Mouse (Mus musculus) stomach, embryonic 15.5 days (tissue): ENCODE data around the gene Arf1. TPM values are rescaled to one million over a fixed set of nuclear protein-coding genes. Genes with fewer than 3 reads are reported as not detected.
A peak's percentile ranks its signal among the peaks of the same experiment; 100 is the strongest.

Source experiments
- ATAC-seq: fragments of 200-750 bp; cut with Nextera tagmentation; 2 replicates; pipeline ENCODE4 v1.8.0; 2017; ENCODE audit warnings: low read depth, moderate number of reproducible peaks, moderate TSS enrichment; ENCODE audit not compliant: insufficient read depth, low FRiP score
- H3K27ac ChIP-seq: fragments of 300-500 bp; sonication (generic); 2 replicates; pipeline ENCODE4 v1.5.1; 2015; ENCODE audit warnings: mild to moderate bottlenecking, inconsistent platforms
- H3K27me3 ChIP-seq: fragments of 300-500 bp; sonication (generic); replicated peaks from 2 replicates; pipeline ENCODE4 v1.6.1; 2015; ENCODE audit warnings: inconsistent platforms
- H3K36me3 ChIP-seq: fragments of 300-500 bp; sonication (generic); 2 replicates; pipeline ENCODE4 v1.6.1; 2015; ENCODE audit warnings: inconsistent platforms
- H3K4me1 ChIP-seq: fragments of 300-500 bp; sonication (generic); 2 replicates; pipeline ENCODE4 v1.6.1; 2015; ENCODE audit warnings: inconsistent platforms
- H3K4me2 ChIP-seq: fragments of 300-500 bp; sonication (generic); 2 replicates; pipeline ENCODE4 v1.6.1; 2015; ENCODE audit warnings: mild to moderate bottlenecking, inconsistent platforms
- H3K4me3 ChIP-seq: fragments of 300-500 bp; sonication (generic); replicated peaks from 2 replicates; pipeline ENCODE4 v1.5.1; 2015; ENCODE audit warnings: inconsistent platforms
- H3K9ac ChIP-seq: fragments of 300-500 bp; sonication (generic); 2 replicates; pipeline ENCODE4 v1.6.1; 2015; ENCODE audit warnings: inconsistent platforms
- H3K9me3 ChIP-seq: fragments of 300-500 bp; sonication (generic); 2 replicates; pipeline ENCODE4 v1.6.1; 2016; ENCODE audit warnings: inconsistent platforms
- WGBS: fragments of 180-500 bp; shearing (Covaris S2); methylation state at CpG from one replicate; pipeline ENCODE4 v1.1.7; 2015; 5-methylcytosine and 5-hydroxymethylcytosine counted together
- polyA plus RNA-seq: library from polyadenylated mRNA; unstranded; fragments of >200 nt; fragmentation: Nextera tagmentation; extraction: Ambion mirVana; gene quantifications from 2 replicates; pipeline ENCODE4 v1.2.1, GENCODE M21; 2015

Gene Arf1
- polyA plus RNA-seq, 1 experiment from 2014 or later = 666 TPM

DNA sequence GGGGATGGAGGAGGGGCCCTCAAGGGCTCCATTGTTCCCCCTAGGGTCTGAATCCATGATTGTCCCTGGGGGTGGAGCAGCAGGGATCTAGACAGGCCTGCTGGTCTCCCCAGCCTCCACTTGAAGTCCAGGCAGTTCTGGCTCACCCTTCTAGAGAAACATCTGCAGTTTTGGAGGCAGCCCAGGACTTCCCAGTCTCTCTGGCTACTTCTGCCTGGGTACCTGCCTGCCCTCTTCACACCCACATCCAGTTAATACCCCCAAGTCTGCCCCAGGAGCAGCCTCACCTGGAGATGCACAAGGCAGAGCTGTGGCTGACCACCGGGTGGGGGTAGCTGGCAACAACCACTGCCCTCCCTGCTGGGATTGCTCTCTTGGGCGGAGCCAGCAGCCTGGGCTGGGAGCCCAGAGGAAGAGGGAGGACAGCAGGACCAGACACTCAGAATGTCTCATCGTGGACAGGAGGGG is 45.2 kb downstream of the Arf1 start, which contains the start of gene Gjc2:
Gjc2 (minus strand) TSS at position 350 of the 468 bp plus-strand sequence.
- Histone ChIP-seq H3K4me3 (no peak within 1 kb of the TSS), H3K27ac (peak within 1 kb of the TSS; percentile 78)

DNA sequence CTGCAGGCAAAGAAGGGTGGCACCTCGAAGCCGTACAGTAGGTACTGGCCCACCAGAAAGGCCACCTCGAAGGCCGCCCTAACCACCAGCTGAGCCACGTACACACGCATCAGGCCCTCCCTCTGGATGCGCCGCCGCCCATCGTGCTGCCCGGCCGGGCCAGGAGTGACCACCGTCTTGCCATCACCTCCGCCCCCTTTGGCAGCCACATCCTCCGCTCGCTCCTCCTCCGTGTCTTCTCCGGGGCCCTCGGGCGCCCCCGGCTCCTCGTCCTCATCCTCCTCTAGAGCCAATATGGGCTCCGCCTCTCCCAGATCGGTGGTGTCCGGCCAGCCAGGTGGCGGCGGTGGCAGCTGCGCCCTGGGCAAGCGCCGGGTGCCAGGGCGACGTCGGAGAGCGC is 51.1 kb downstream of the Arf1 start:
- WGBS = 9% methylated on average over 34 of the region's 34 CpGs
- H3K4me1 ChIP-seq = peaks cover 9% of the 10 kb centered on the region
- H3K9ac ChIP-seq = no peak overlapping the region
- ATAC-seq = no peak
- H3K27me3 ChIP-seq = peaks cover 57% of the 10 kb centered on the region
- no peaks in the 10 kb centered on the region for H3K9me3 ChIP-seq
- peak overlapping the region; percentile 45 for H3K4me2 ChIP-seq
- H3K4me3 ChIP-seq = peak overlapping the region; percentile 24; the same call in 1 of the 2 replicates
- H3K27ac ChIP-seq = no peak overlapping the region
- H3K36me3 ChIP-seq = no peaks in the 10 kb centered on the region

More for the DNA sequence above, 45.2 kb downstream of the Arf1 start, which contains the start of gene Gjc2:
- H3K4me2 ChIP-seq = no peak within 1 kb of the TSS
- peaks cover 6% of the 10 kb centered on the region for H3K4me1 ChIP-seq
- peaks cover 17% of the 10 kb centered on the region for H3K27me3 ChIP-seq
- no peaks in the 10 kb centered on the region for H3K9me3 ChIP-seq
- H3K36me3 ChIP-seq = peaks cover 17% of the 10 kb centered on the region; the same call in 1 of the 2 replicates
- ATAC-seq = peak; percentile 19; the same call in 1 of the 2 replicates
- 41% methylated on average over 3 of the region's 3 CpGs for WGBS
- H3K9ac ChIP-seq = no peak within 1 kb of the TSS

- H3K9ac ChIP-seq = no peak overlapping the region
- ATAC-seq = peak; percentile 15; the same call in 1 of the 2 replicates
Measured at GRCm38 (mm10) chr11:59176475-59176874, 51.6 kb downstream of the Arf1 start.

DNA sequence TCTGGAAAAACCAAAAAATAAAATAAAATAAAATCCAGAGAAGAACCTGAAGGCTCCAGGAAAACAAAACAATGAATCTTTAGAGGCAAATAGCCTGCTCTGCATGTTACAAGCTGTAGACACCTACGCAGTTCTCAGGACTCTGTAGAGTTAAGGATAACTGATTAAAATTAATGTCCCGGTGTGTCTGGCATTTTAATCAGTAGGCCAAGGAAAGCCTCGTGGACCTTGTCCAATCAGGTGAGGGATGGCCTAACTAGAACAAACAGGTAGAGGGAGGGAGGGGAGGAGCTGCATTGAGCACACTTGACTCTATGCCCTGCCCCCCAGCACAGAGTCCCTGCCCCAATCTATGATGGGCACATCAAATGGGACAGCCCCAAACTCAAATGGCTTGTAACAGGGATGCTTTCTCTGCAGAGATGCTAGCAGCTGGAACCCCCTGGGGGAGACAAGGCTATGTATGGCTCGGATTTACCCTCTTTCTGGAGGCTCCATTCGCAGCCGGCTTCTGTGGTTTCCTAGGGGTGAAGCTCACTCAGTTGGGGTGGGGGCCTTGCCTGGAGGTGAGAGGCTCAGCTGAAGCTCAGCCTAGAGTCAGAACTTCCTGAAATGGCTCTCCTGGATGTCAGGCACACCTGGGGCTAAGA is 53.8 kb downstream of the Arf1 start:
- no peaks in the 10 kb centered on the region for H3K9me3 ChIP-seq
- peaks cover 9% of the 10 kb centered on the region for H3K4me1 ChIP-seq
- H3K27me3 ChIP-seq = peaks cover 54% of the 10 kb centered on the region

More at GRCm38 (mm10) chr11:59176475-59176874, 51.6 kb downstream of the Arf1 start:
- peaks cover 9% of the 10 kb centered on the region for H3K4me1 ChIP-seq
- H3K27me3 ChIP-seq = peaks cover 57% of the 10 kb centered on the region
- H3K27ac ChIP-seq = no peak overlapping the region
- H3K36me3 ChIP-seq = no peaks in the 10 kb centered on the region
- H3K4me2 ChIP-seq = peak overlapping the region; percentile 45
- H3K9me3 ChIP-seq = no peaks in the 10 kb centered on the region
- WGBS = 2% methylated on average over 46 of the region's 48 CpGs
- H3K4me3 ChIP-seq = peak overlapping the region; percentile 24

GRCm38 (mm10) chr11:59170549-59170948 is 57.5 kb downstream of the Arf1 start:
- no peak overlapping the region for H3K4me3 ChIP-seq
- no peak for ATAC-seq
- no peak overlapping the region for H3K9ac ChIP-seq
- H3K4me2 ChIP-seq = no peak overlapping the region
- H3K27ac ChIP-seq = no peak overlapping the region
- H3K27me3 ChIP-seq = peaks cover 16% of the 10 kb centered on the region
- WGBS = 80% methylated on average over 4 of the region's 4 CpGs
- no peaks in the 10 kb centered on the region for H3K4me1 ChIP-seq
- no peaks in the 10 kb centered on the region for H3K9me3 ChIP-seq
- no peaks in the 10 kb centered on the region for H3K36me3 ChIP-seq

More for the DNA sequence above, 53.8 kb downstream of the Arf1 start:
- Histone ChIP-seq H3K36me3 (no peaks in the 10 kb centered on the region), H3K4me2 (no peak overlapping the region), H3K9ac (no peak overlapping the region), H3K4me3 (no peak overlapping the region), H3K27ac (no peak overlapping the region)
- no peak for ATAC-seq
- WGBS = 53% methylated on average over 6 of the region's 6 CpGs

DNA sequence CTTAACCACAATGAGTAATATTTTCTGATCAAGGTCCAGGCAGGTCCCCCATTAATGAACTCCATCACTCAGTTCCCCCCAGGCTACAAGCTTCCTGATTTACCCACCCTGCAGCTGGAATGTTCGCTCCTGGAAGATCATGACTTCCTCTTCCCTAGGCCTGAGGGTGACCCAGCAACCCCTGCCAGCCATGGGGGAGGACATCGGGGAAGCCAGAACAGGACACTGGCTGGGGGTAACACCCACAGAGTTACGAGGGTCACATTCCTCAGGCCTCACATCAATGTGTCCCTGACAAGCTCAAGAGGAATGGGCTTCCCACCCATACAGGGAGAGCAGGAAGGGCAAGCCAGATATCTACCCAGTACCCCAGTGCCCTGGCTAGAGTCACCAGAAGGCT is 58.3 kb downstream of the Arf1 start:
- Histone ChIP-seq H3K4me1 (no peaks in the 10 kb centered on the region), H3K4me3 (no peak overlapping the region), H3K9ac (no peak overlapping the region), H3K27me3 (peaks cover 9% of the 10 kb centered on the region), H3K4me2 (no peak overlapping the region), H3K9me3 (no peaks in the 10 kb centered on the region), H3K27ac (no peak overlapping the region), H3K36me3 (no peaks in the 10 kb centered on the region)
- 55% methylated on average over 3 of the region's 3 CpGs for WGBS
- ATAC-seq = no peak

DNA sequence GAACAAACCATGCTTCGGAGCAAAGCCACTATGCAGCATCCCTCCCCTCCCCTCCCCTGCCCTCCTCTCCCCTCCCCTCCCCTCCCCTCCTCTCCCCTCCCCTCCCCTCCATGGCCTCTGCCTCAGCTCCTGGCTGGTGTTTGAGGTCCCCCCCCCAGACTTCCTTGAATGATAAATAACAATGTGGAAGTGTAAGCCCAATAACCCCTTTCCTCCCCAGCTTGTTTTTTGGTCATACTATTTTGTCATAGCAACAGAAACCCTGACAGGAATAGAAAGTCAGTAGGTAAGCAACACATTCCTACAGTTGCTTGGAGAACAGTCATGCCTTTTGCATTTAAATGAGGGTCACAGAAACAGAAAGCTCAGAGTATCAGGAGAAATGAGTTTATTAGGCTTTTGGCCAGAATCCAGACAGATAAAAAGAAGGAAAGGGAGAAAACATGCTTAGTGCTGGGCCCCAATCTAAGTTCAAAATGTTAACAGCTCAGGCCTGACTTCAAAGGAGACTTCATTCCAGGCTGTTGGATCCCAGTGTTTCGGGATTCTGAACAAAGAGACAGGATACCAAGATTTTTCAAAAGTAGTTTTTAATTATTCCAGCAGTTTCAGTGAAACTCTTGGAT is 62.3 kb downstream of the Arf1 start:
- no peak overlapping the region for H3K4me2 ChIP-seq
- no peaks in the 10 kb centered on the region for H3K27me3 ChIP-seq
- no peak overlapping the region for H3K27ac ChIP-seq
- H3K9me3 ChIP-seq = no peaks in the 10 kb centered on the region
- no peak overlapping the region for H3K9ac ChIP-seq
- no peak for ATAC-seq
- WGBS = 61% methylated on average over 2 of the region's 2 CpGs
- H3K4me1 ChIP-seq = peaks cover 11% of the 10 kb centered on the region; the same call in 1 of the 2 replicates
- H3K4me3 ChIP-seq = no peak overlapping the region
- H3K36me3 ChIP-seq = no peaks in the 10 kb centered on the region

DNA sequence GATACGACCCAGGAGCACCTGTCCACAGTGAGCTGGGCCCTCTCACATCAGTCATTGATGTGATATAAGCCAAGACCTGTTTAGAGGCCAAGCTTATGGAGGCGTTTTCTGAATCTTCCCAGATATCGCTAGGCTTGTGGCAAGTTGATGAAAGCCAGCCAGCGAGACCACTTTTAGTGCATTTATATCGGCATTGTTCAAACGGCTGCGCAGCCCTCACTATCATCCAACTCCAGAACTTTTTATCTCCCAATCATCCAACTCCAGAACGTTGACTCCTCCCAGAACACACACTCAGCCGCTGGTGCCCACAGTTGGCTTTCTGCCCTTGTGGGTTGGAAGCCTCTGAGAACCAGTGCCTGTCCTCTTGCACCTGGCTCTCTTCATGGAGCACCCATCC is 63.7 kb downstream of the Arf1 start:
- ATAC-seq = peak; percentile 11; the same call in 1 of the 2 replicates
- Histone ChIP-seq H3K4me3 (peak overlapping the region; percentile 84; the same call in 1 of the 2 replicates), H3K27me3 (no peaks in the 10 kb centered on the region)

GRCm38 (mm10) chr11:59163255-59164236 is 64.5 kb downstream of the Arf1 start, which contains the start of gene Iba57:
TSS of gene Iba57 (minus strand) at chr11:59163739.
- no peaks in the 10 kb centered on the region for H3K27me3 ChIP-seq
- H3K4me3 ChIP-seq = peak within 1 kb of the TSS; percentile 84
- no peaks in the 10 kb centered on the region for H3K9me3 ChIP-seq
- peak within 1 kb of the TSS; percentile 84 for H3K9ac ChIP-seq
- peak; percentile 98 for ATAC-seq
- H3K4me1 ChIP-seq = peaks cover 11% of the 10 kb centered on the region; the same call in 1 of the 2 replicates
- H3K36me3 ChIP-seq = no peaks in the 10 kb centered on the region
- 2% methylated on average over 66 of the region's 68 CpGs for WGBS
- peak within 1 kb of the TSS; percentile 65 for H3K4me2 ChIP-seq
- H3K27ac ChIP-seq = peak within 1 kb of the TSS; percentile 100

More for the DNA sequence above, 63.7 kb downstream of the Arf1 start:
- H3K9ac ChIP-seq = no peak overlapping the region
- H3K4me2 ChIP-seq = peak overlapping the region; percentile 59
- H3K4me1 ChIP-seq = peaks cover 11% of the 10 kb centered on the region; the same call in 1 of the 2 replicates
- no peaks in the 10 kb centered on the region for H3K9me3 ChIP-seq
- peak overlapping the region; percentile 100 for H3K27ac ChIP-seq
- WGBS = 78% methylated on average over 9 of the region's 9 CpGs
- no peaks in the 10 kb centered on the region for H3K36me3 ChIP-seq

- Histone ChIP-seq H3K9ac (peak overlapping the region; percentile 26; the same call in 1 of the 2 replicates), H3K4me3 (peak overlapping the region; percentile 84), H3K9me3 (no peaks in the 10 kb centered on the region), H3K36me3 (0 out of 2 replicates have a peak, but pooled peaks cover 7% of the 10 kb centered on the region), H3K4me2 (peak overlapping the region; percentile 65), H3K4me1 (peaks cover 11% of the 10 kb centered on the region; the same call in 1 of the 2 replicates), H3K27ac (peak overlapping the region; percentile 68), H3K27me3 (no peaks in the 10 kb centered on the region)
- no peak for ATAC-seq
- WGBS = 59% methylated on average over 9 of the region's 9 CpGs
Measured at GRCm38 (mm10) chr11:59162443-59163254, 65.4 kb downstream of the Arf1 start.
